Mouse (Mus musculus) monocyte, adult 2 months (primary cell): Measurements from ENCODE around the gene Serpinf1.

ENCODE experiments used
- DNase-seq, 2 experiments: peaks; one replicate each; pipeline ENCODE4 v3.0.0; 2022; ENCODE audit warnings: low spot score in 2 of 2, low read depth in 1 of 2

Serpinf1 gene

GRCm38 (mm10) chr11:75422013-75422792, at the start of gene Serpinf1:
Gene Serpinf1 (minus strand): TSS chr11:75422701.
- no peak for DNase-seq

- DNase-seq: no peak
These were observed 48.2 kb upstream of the Serpinf1 start for GRCm38 (mm10) chr11:75470675-75471074.

DNA sequence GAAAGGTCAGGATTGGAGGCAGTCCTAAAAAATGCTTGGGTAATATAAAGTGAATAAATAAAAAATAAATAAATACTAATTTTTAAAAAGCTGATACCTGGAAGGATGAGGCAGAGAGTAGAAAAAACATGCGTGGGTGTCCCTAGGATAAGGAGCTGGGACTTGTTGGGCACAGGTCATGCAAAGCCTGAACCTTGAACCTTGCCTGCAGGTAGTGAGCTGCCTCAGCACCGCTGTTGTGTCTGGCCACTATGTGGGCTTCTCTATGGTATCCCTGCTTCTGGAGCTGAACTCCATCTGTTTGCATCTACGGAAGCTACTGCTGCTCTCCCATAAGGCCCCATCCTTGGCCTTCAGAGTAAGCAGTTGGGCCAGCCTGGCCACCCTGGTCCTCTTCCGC, 46.8 kb upstream of the Serpinf1 start:
- no peak for DNase-seq

DNA sequence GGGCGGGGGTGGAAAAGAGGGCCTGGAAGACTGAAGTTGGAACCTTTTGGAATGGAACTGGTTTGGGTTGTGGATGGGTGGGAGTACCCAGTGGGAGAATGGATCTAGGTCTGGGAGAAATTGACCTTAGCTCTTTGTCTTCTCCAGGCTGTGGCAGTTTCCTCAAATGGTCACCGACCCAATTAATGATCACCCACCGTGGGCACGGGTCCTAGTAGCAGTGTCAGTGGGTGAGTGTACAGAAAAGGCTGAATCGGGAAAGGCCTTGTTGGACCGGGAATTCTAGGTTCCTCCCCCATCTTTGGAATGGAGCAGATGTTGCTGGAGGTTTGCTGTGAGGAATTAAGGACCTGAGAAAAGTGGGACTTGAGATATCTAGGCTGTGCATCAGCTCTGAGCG, 45.9 kb upstream of the Serpinf1 start:
- DNase-seq: no peak

DNA sequence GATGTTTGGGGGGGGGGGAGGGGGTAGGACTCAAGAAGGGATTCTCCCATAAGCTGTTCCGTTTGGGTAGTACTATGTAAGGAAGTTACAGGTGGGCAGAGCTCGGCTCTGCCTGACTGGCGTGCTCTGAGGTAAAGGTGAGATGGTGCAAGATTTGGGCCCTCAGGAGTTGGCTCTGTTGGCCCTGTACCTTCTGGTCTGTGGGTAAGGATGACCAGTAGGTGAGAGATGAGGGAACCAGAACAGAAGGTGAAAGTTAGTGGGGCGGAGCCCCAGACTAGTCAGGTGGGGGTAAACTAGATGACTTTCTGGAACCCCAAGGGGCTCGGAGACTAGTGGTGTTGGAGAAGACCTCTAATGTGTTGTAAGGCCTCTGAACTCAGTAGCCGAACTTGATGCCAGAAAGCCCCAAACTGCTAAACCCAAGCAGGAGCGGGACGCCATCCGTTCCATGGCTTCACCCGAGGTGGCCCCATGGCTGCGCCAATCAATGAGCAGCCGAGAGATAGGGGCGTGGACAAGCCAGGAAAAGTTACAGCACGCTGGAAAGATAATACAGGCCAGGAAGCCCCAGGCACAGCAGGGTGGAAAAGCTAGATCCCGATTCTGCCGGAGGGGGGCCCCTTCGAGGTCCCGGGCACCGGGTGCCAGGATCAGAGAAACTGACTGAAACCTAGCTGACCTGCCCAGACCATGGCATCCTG, 45.2 kb upstream of the Serpinf1 start:
- no peak for DNase-seq

DNA sequence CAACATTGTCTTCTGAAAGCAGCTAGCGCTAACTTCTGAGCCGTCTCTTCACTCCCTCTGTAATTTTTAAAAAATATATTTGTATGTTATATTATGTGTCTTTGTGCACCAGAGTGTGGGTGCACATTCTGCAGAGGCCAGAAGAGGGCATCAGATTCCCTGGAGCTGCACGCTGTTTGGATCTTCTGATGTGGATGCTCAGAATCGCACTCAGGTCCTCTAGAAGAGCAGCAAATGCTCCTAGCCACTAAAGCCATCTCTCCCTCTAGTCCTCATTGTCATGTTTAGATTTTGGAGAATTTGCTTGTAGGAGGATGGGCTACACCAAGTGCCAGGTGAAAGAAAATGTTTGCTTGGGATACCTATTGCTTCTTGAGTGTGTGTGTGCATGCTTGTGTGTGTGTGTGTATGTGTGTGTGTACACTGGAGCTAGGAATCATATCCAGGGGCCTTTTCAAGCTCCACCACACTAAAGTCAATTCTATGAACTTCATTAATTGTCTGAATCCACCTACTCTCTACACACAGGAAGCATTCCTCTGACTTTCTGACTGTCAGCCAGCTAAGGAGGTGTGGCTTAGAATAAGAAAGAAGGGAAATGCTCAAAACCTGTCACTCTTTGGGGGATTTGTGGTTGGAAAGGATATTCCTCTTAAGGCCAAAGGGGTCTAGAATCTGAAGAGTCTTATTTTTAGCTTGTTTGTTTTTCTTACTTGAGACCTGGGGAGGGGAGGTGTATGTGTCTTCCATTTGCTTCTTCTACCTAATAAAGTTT, 44.4 kb upstream of the Serpinf1 start:
- DNase-seq: no peak

GRCm38 (mm10) chr11:75465051-75465450, 42.5 kb upstream of the Serpinf1 start:
- DNase-seq: no peak

- DNase-seq: no peak
These were observed 41.9 kb upstream of the Serpinf1 start for GRCm38 (mm10) chr11:75464417-75464816.

DNA sequence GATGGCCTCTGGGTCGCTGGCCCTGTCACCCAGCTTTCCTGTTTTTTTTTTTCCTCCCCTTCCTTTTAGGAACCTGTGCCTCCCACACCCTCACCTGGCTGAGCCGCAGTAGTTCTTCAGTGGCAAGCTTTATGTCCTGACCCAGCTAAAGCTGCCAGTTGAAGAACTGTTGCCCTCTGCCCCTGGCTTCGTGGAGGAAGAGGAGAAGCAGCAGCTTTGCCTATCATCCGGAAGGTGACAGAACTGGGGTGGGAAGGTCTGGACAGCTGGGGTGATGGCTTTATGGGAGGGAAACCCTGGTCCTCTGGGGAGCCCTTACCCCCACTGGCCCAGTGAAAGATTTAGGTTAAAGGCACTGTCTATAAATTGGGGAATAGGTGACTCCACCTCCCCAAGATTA, 41.1 kb upstream of the Serpinf1 start:
- DNase-seq: no peak

- no peak for DNase-seq
These were observed 40.4 kb upstream of the Serpinf1 start for GRCm38 (mm10) chr11:75462865-75463336.

DNA sequence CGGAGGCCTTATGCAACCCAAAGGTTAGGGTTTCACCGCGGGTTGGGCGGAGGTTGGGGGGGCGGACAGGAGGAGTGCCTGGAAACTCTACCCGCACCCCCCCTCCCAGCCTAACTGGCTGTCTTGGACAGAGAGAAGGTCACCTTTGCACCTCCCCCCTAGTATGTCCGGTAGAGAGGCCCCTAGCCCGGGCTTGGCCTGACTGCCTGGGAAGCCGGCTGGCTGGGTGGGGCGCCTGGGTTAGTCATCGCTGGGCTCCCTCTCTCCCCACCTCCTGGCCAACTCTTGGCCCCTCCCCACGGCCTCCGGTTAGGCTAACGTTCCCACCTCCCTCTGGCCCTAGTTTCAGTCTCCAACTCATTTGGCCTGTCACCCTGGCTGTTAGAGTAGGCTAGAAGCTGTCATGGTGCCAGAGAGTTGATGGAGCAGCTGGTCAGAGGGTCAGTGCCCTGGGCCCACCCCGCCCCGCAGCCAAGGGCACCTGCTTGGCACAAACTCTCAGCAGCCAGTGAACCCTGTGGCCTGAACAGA, 39.8 kb upstream of the Serpinf1 start:
- peak; percentile 72 to 76 for DNase-seq

DNA sequence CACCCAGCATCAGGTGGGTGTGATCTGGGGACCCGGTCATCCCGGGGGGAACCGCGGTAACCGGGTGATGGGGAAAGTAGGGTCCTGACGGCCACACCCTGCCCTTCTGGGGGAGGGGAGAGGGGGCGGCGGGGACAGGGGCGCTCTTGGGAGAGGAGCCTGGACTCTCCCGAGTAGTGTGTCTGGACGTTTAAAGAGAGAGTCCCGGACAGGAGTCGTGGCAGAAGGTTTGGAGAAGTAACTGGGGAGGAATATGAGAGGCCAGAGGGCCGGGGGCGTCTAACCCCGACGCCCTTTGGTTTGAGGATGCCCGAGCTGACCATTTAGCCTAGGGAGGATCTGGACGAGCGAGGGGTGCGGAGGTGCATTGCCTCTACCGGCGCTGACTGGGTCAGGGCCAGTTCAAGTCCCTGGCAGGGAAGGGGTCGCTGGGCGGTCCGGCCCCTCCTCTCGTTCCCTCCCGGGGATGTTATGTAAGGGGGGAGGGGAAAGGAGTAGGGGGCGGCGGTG, 39.3 kb upstream of the Serpinf1 start:
- no peak for DNase-seq

- peak; percentile 99 to 100 for DNase-seq
These were observed 38.6 kb upstream of the Serpinf1 start, which contains the start of gene Tlcd2 for GRCm38 (mm10) chr11:75460844-75461742. Gene Tlcd2 (plus strand): TSS chr11:75461715.

DNA sequence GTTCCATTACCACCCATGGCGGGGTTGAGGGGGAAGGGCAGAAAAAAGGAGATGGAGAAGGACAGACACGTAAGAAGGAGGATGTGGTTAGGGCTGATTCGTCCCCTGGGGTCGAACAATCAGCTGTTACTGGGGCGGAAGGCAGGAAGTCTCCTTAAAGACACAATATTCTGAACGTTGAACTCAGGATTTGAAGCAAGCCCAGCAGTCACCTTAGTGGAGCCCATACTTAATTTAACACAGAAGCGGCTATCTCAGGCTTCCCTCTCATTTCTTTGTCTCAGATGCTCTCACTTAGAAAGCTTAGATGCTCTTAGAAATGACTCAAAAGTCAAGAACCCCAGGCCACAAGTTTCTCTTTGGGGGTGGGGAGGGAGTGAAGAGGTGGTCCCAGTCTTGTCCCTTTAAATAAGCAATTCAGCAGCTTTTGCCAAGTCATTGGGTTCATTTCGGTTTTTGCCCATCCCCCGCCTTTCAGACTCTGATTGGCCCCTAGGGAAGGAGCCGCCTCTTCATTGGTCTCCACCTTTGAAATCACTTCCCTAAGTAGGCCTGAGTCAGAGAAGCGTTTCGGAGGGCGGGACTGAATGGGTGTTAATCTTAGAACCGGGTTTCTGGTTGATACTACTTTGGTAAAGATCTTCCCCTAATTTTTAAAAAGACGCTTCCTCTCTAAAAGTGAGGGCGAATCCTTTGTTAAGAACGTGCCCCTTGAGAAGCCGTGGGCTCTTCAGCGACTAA, 37.8 kb upstream of the Serpinf1 start:
- peak; percentile 84 for DNase-seq

DNA sequence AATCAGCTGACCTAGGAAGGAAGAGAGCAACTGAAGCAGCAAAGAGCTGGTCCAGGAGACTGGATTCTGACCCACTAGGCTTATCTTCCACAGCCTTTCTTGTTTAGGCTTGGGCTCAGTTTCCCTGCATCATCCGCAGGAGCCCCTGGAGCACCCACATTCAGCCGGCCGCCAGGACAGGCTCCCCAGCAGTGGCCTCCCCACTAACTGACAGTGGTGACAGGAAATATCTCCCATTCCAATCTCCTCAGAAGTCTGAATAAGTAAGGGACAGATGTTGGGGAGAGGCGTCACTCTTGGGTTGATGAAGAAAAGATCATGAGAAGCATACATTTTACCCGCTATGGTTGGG, 37.2 kb upstream of the Serpinf1 start:
- no peak for DNase-seq

DNA sequence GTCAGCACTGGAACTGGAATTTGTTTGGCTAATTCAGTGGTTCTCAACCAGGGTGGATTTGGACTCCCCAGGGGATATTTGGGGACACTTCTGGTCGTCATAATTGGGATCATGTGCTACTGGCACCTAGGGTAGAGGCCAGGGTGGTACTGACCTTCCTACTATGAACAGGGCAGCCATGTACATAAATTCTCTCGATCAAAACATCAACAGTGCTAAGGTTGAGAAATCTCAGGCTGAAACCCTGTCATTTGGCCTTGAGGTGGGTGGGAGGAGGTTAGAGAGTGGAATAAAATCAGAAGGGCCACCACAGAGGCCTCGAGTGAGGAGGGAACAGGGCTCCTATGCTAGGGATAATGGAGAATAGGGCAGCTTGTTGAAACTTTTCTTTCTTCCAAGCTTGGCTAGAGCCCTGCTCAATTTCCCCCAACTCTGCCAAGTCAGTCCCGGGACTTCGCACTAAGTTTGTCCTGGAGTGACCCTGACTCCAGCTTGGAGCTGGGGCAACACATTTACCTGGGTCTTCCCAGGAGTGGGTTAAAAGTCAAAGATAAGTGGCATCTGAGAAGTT, 36.7 kb upstream of the Serpinf1 start:
- no peak for DNase-seq

DNA sequence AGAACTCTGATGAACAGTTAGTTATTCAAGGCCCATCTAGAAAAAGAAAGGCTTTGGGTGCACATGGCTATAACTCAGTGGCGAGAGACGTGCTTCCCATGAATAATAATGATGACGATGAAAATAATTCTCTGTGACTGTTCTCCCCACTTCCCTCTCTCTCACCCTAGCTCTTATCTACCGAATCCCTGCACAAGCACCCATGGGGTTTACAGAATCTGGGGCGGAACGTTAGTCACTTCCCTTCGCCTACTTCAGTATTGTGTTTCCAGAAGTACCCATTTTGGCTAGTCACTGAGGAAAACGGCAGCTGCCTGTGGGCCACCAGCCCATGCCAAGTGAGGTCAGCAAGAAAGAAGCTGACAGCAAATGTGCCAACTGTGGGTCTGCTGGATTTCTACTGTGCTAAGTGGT, 36.1 kb upstream of the Serpinf1 start:
- DNase-seq: peak in 1 of 2 experiments; percentile 53

DNA sequence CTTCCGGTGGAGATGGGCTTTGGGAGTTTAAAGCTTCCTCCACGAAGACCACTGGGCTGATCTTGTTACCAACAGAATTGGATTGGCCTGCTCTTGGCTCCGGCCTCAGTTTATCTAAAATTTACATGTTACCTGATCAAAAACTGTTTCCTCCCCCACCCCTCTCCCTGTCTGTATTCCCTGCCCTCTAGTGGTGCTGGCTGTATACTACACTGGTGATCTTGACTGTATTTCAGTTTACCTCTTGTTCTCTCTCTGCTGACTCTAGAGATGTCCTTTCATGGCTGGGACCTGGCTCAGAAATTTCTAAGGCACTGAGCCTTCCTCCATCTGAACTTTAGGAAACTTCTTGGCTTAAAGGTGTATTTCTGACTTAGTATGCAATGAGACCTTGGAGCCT, 35.7 kb upstream of the Serpinf1 start:
- DNase-seq: no peak

- no peak for DNase-seq
These were observed 34.0 kb upstream of the Serpinf1 start for GRCm38 (mm10) chr11:75456440-75456871.
